Mouse (Mus musculus): ENCODE results near the gene Vat1l. TPM values are rescaled to one million over a fixed set of nuclear protein-coding genes. Genes with fewer than 3 reads are reported as not detected.
A peak's percentile ranks its signal among the peaks of the same experiment; 100 is the strongest.

Gene Vat1l
- polyA plus RNA-seq, 1 experiment from 2014 or later: 18.7 TPM

DNA sequence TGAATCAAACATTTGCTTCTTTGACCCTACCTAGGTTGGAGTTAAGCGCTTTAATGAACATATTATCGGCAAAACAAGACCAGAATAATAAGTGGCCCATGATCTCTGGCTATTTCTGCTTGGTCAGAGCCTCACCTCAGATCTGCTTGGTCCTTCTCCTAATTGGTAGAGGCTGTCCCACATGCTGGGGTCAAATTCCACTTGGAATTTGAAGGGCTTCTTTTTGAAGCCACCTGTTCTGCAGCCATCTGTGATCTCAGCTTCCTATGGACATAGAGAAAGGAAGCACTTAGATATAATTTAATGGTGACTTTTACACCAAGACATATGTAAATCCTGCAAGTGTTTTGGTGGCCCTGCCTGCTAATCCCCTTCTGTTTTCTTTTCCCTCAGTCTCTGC is 16.6 kb downstream of the Vat1l start:
- no peaks in the 10 kb centered on the region for H3K9me3 ChIP-seq
- no peaks in the 10 kb centered on the region for H3K27me3 ChIP-seq
- no peak overlapping the region for H3K27ac ChIP-seq (replicated peaks)
- 83% methylated on average over 2 of the region's 2 CpGs for WGBS
- no peak overlapping the region for H3K4me2 ChIP-seq (replicated peaks)
- H3K4me3 ChIP-seq: no peak overlapping the region
- 0 out of 2 replicates have a peak, but pooled peaks cover 7% of the 10 kb centered on the region for H3K36me3 ChIP-seq
- no peaks in the 10 kb centered on the region for H3K4me1 ChIP-seq
- no peak overlapping the region for H3K9ac ChIP-seq (replicated peaks)
- no peak for ATAC-seq (ENCODE audit: low FRiP score, low read depth)

DNA sequence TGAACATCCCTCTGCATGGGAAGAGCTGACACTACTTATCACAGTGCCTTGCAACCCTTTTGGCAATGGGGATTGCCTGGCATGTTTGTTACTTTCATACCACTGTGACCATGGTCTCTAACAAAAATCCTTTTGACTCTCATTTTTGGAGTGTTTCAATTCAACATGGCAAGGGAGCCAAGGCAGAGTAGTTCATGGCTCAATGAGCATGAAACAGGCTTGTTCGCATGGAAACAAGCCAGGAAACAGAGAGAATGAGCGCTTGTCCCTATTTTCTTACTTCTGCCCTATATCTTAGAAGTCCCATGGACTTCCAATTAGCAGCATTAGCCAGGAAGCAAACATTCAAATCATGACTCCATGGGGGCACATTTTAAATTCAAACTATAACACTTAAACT is 18.6 kb downstream of the Vat1l start:
- Histone ChIP-seq H3K36me3 (0 out of 2 replicates have a peak, but pooled peaks cover 7% of the 10 kb centered on the region), H3K4me3 (no peak overlapping the region), H3K9ac (replicated peaks) (no peak overlapping the region), H3K4me1 (no peaks in the 10 kb centered on the region), H3K9me3 (no peaks in the 10 kb centered on the region), H3K27ac (replicated peaks) (no peak overlapping the region), H3K4me2 (replicated peaks) (no peak overlapping the region), H3K27me3 (no peaks in the 10 kb centered on the region)
- no peak for ATAC-seq (ENCODE audit: low FRiP score, low read depth)
- 75% methylated on average over 2 of the region's 2 CpGs for WGBS

- H3K9me3 ChIP-seq: no peaks in the 10 kb centered on the region
- no peak for ATAC-seq (ENCODE audit: low FRiP score, low read depth)
- WGBS: 70% methylated on average over 3 of the region's 3 CpGs
- no peak overlapping the region for H3K9ac ChIP-seq (replicated peaks)
- H3K27me3 ChIP-seq: no peaks in the 10 kb centered on the region
- H3K4me3 ChIP-seq: no peak overlapping the region
- no peak overlapping the region for H3K4me2 ChIP-seq (replicated peaks)
- H3K27ac ChIP-seq (replicated peaks): no peak overlapping the region
- no peaks in the 10 kb centered on the region for H3K36me3 ChIP-seq
- no peaks in the 10 kb centered on the region for H3K4me1 ChIP-seq
Measured at GRCm38 (mm10) chr8:114251321-114252065, 46.1 kb downstream of the Vat1l start.

DNA sequence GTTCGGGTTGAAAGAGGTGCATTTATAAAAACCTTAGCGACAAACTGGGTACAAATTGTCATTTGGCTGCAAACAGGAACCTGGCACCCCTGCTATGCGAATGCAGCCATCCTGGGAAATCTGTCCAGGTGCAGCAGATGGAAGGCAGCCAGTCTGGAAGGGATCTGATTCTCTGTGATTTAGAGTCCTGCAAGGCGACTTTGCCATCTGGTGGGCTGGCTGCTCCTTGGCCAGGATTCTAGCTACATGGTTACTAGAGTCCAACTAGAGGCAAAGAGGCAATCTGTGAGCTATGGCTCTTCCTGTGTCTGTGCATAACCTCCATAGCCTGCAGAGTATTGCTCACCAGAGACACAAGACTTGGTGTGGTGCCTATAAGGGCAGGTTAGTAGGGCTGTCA is 53.3 kb downstream of the Vat1l start:
- Histone ChIP-seq H3K4me2 (replicated peaks) (no peak overlapping the region), H3K27me3 (no peaks in the 10 kb centered on the region), H3K4me3 (no peak overlapping the region), H3K9ac (replicated peaks) (no peak overlapping the region), H3K36me3 (no peaks in the 10 kb centered on the region), H3K27ac (replicated peaks) (no peak overlapping the region), H3K9me3 (no peaks in the 10 kb centered on the region), H3K4me1 (no peaks in the 10 kb centered on the region)
- ATAC-seq (ENCODE audit: low FRiP score, low read depth): no peak
- WGBS: 88% methylated on average over 4 of the region's 4 CpGs

- Histone ChIP-seq H3K27ac (replicated peaks) (no peak overlapping the region), H3K4me1 (no peaks in the 10 kb centered on the region), H3K9me3 (no peaks in the 10 kb centered on the region), H3K36me3 (no peaks in the 10 kb centered on the region), H3K4me3 (no peak overlapping the region), H3K27me3 (no peaks in the 10 kb centered on the region), H3K4me2 (replicated peaks) (no peak overlapping the region), H3K9ac (replicated peaks) (no peak overlapping the region)
- ATAC-seq (ENCODE audit: low FRiP score, low read depth): no peak
- WGBS: 84% methylated on average over 5 of the region's 5 CpGs
Measured at GRCm38 (mm10) chr8:114259713-114260355, 54.4 kb downstream of the Vat1l start.

DNA sequence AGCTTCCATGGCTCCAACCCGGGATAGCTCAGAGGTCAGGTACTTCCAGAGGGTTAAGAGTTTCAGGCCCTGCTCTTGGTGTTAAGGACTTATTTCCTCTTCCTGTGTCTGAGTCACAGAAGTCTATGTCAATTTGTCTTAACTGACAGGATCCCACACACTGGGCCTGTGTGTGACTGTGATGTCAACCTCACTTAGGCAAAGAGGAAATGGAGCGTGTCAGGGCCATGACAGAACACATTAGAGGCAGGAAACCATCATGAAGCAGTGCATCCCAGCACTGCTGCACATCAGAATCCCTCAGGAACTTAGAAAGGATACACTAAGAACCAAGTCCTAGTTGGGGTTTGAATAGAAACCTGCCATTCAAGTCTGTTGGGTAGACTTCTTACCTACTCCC is 56.9 kb downstream of the Vat1l start:
- H3K27ac ChIP-seq (replicated peaks): no peak overlapping the region
- H3K4me3 ChIP-seq: no peak overlapping the region
- H3K27me3 ChIP-seq: no peaks in the 10 kb centered on the region
- no peak for ATAC-seq (ENCODE audit: low FRiP score, low read depth)
- peaks cover 11% of the 10 kb centered on the region; the same call in 1 of the 2 replicates for H3K4me1 ChIP-seq
- no peak overlapping the region for H3K9ac ChIP-seq (replicated peaks)
- H3K4me2 ChIP-seq (replicated peaks): no peak overlapping the region
- H3K9me3 ChIP-seq: no peaks in the 10 kb centered on the region
- 85% methylated on average over 2 of the region's 2 CpGs for WGBS
- no peaks in the 10 kb centered on the region for H3K36me3 ChIP-seq

GRCm38 (mm10) chr8:114274558-114274957 is 69.1 kb downstream of the Vat1l start:
- Histone ChIP-seq H3K4me1 (no peaks in the 10 kb centered on the region), H3K27me3 (no peaks in the 10 kb centered on the region), H3K9ac (replicated peaks) (no peak overlapping the region), H3K27ac (replicated peaks) (no peak overlapping the region), H3K9me3 (no peaks in the 10 kb centered on the region), H3K36me3 (no peaks in the 10 kb centered on the region), H3K4me3 (no peak overlapping the region), H3K4me2 (replicated peaks) (no peak overlapping the region)
- no peak for ATAC-seq (ENCODE audit: low FRiP score, low read depth)
- 84% methylated on average over 8 of the region's 8 CpGs for WGBS

- no peaks in the 10 kb centered on the region for H3K27me3 ChIP-seq
- H3K27ac ChIP-seq (replicated peaks): no peak overlapping the region
- H3K9ac ChIP-seq (replicated peaks): no peak overlapping the region
- WGBS: 81% methylated on average over 1 of the region's 1 CpGs
- no peak for ATAC-seq (ENCODE audit: low FRiP score, low read depth)
- H3K4me3 ChIP-seq: no peak overlapping the region
- no peaks in the 10 kb centered on the region for H3K9me3 ChIP-seq
- H3K36me3 ChIP-seq: 0 out of 2 replicates have a peak, but pooled peaks cover 6% of the 10 kb centered on the region
- H3K4me1 ChIP-seq: no peaks in the 10 kb centered on the region
- H3K4me2 ChIP-seq (replicated peaks): no peak overlapping the region
Measured at GRCm38 (mm10) chr8:114281101-114281500, 75.7 kb downstream of the Vat1l start.

DNA sequence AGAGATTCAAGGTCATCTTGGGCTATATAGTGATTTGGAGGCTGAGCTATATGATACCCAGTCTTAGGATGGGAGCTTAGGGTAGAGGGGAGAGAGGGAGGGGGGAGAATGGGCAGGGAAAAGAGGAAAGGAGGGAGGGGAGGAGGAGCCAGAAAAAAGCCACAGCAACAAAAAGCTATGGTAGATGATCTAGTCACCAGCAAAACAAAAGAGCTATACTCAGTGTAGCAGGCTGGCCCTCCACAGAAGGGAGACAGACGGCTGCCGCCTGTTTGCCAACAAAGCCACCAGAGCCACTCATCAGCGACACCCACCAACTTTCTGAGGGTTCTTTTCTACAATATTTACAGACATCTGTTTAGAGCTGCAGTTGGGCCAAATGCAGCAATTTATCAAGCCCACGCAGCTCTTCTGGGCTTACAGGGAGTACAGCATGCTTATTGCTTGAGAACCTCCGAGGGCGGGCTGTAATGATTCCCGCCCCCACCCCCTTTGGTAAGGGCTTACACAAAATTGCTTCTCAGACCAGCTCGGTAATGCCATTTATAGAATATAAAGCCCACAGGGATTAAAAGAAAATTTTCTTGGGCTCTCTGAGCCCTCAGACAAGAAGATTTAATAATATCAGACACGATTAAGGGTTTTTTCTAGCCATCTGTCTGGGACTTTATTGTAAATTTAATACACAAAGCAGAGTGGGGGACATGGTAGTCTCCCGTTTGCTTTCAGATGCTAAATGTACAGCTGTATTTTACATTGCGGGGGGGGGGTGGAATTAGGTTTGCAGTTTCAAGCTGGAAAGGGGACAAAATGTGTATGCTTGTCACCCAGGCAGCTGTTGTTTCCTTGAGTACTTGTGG is 89.7 kb downstream of the Vat1l start:
- WGBS: 37% methylated on average over 11 of the region's 11 CpGs
- Histone ChIP-seq H3K9ac (replicated peaks) (no peak overlapping the region), H3K27ac (replicated peaks) (peak overlapping the region; percentile 74), H3K27me3 (no peaks in the 10 kb centered on the region), H3K4me3 (no peak overlapping the region), H3K4me1 (peaks cover 25% of the 10 kb centered on the region), H3K36me3 (no peaks in the 10 kb centered on the region), H3K4me2 (replicated peaks) (0 out of 2 replicates have a peak overlapping the region, but pooled peaks have one; percentile 6), H3K9me3 (no peaks in the 10 kb centered on the region)
- peak; percentile 83 for ATAC-seq (ENCODE audit: low FRiP score, low read depth)

GRCm38 (mm10) chr8:114295749-114296067 is 90.3 kb downstream of the Vat1l start:
- WGBS: 52% methylated on average over 3 of the region's 3 CpGs
- Histone ChIP-seq H3K4me3 (no peak overlapping the region), H3K36me3 (no peaks in the 10 kb centered on the region), H3K9ac (replicated peaks) (no peak overlapping the region), H3K9me3 (no peaks in the 10 kb centered on the region), H3K4me1 (peaks cover 25% of the 10 kb centered on the region), H3K27me3 (no peaks in the 10 kb centered on the region), H3K4me2 (replicated peaks) (no peak overlapping the region), H3K27ac (replicated peaks) (peak overlapping the region; percentile 74)
- ATAC-seq (ENCODE audit: low FRiP score, low read depth): peak; percentile 55

GRCm38 (mm10) chr8:114298253-114298652 is 92.8 kb downstream of the Vat1l start:
- 25% methylated on average over 2 of the region's 2 CpGs for WGBS
- Histone ChIP-seq H3K4me2 (replicated peaks) (no peak overlapping the region), H3K4me1 (peaks cover 25% of the 10 kb centered on the region), H3K9ac (replicated peaks) (no peak overlapping the region), H3K27ac (replicated peaks) (no peak overlapping the region), H3K9me3 (no peaks in the 10 kb centered on the region), H3K4me3 (no peak overlapping the region), H3K27me3 (no peaks in the 10 kb centered on the region), H3K36me3 (no peaks in the 10 kb centered on the region)
- ATAC-seq (ENCODE audit: low FRiP score, low read depth): no peak

- H3K27me3 ChIP-seq: no peaks in the 10 kb centered on the region
- H3K27ac ChIP-seq (replicated peaks): no peak overlapping the region
- no peaks in the 10 kb centered on the region for H3K9me3 ChIP-seq
- H3K4me3 ChIP-seq: no peak overlapping the region
- no peak overlapping the region for H3K4me2 ChIP-seq (replicated peaks)
- no peak for ATAC-seq (ENCODE audit: low FRiP score, low read depth)
- H3K4me1 ChIP-seq: peaks cover 17% of the 10 kb centered on the region
- no peak overlapping the region for H3K9ac ChIP-seq (replicated peaks)
- 64% methylated on average over 7 of the region's 7 CpGs for WGBS
- no peaks in the 10 kb centered on the region for H3K36me3 ChIP-seq
Measured at GRCm38 (mm10) chr8:114300072-114300471, 94.7 kb downstream of the Vat1l start.

Data from midbrain, embryonic 12.5 days (tissue).